In the genomic region with DNA sequence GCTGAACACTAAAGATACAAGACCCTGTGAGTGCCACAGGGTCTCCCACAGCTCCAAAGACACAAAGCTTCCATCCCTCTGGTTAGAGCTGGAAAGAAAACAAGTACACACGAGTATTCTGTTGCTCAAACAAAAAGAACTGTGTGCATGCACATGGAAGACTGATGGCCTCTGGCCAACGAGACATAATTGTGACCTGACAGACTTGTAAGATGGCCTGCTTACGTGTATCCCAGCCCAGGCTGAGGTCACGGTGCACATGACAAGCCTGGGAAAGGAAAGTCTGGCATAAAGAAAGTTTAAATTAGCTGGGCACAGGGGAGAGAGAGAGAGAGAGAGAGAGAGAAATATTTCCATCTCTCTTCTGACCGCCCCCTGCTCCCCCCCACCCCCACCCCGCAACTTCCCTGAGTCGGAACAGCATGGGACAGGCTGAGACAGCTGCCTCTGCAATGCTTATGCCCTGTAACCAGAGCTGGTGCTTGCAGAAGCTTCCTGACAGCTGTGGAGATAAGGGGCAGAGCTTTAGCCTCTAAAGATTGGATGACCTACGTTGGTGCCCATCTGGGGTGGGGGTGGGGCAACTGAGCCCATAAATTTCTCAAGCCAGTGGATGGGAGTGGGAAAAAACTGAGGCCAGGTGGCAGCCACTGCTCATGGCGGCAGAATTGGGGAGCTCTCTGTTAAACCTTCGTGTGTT, we compare ENCODE assay signal across 13 mouse cellular contexts. TPM values are rescaled to one million over a fixed set of nuclear protein-coding genes. Genes with fewer than 3 reads are reported as not detected.
DNase-seq lines count a peak whose midpoint lies in the region; ATAC-seq and TF ChIP-seq lines count a peak whose summit lies in the region.
"Had no signal": no experiment of that assay in that cellular context is flagged by ENCODE, and none has a peak within 500 bp of the region (broad histone marks: within the 10 kb centered on the region; RNA-seq: fewer than 3 reads in every experiment).

No protein-coding gene starts in this region.

- H3K27ac ChIP-seq in lung, embryonic 14.5 days (ENCODE audit: low read depth), result peak overlapping the region; percentile 65; the same call in 1 of the 2 replicates
- H3K27ac ChIP-seq in heart, embryonic 12.5 days (ENCODE audit: poor library complexity, severe bottlenecking), result peak overlapping the region; percentile 74
- no peak overlapping the region for H3K27ac ChIP-seq in neural tube, embryonic 12.5 days
- H3K27ac ChIP-seq: midbrain, embryonic 15.5 days had no signal

- peak; percentile 95 for ATAC-seq in lung, embryonic 14.5 days (ENCODE audit: insufficient read depth)
- peak; percentile 83 for ATAC-seq in heart, embryonic 12.5 days (ENCODE audit: insufficient number of reproducible peaks, low FRiP score)
- ATAC-seq in neural tube, embryonic 12.5 days (ENCODE audit: low FRiP score, low read depth), result peak; percentile 50; the same call in 1 of the 2 replicates
- ATAC-seq: midbrain, embryonic 15.5 days had no signal

- peak overlapping the region; percentile 36 for H3K4me2 ChIP-seq in lung, embryonic 14.5 days
- peak overlapping the region; percentile 47 for H3K4me2 ChIP-seq in heart, embryonic 12.5 days
- H3K4me2 ChIP-seq in neural tube, embryonic 12.5 days (replicated peaks), result no peak overlapping the region
- H3K4me2 ChIP-seq: midbrain, embryonic 15.5 days had no signal

- no peak for TF ChIP-seq CTCF in lung, embryonic 14.5 days (IDR thresholded peaks at IDR 0.05; ENCODE audit: low read depth)

- peaks cover 8% of the 10 kb centered on the region for H3K4me1 ChIP-seq in lung, embryonic 14.5 days (ENCODE audit: insufficient read depth)
- H3K4me1 ChIP-seq in heart, embryonic 12.5 days (replicated peaks), result peaks cover 26% of the 10 kb centered on the region
- H3K4me1 ChIP-seq in neural tube, embryonic 12.5 days, result peaks cover 10% of the 10 kb centered on the region
- H3K4me1 ChIP-seq: midbrain, embryonic 15.5 days had no signal

- no peaks in the 10 kb centered on the region for H3K9me3 ChIP-seq in lung, embryonic 14.5 days (ENCODE audit: low read depth, low read length)
- H3K9me3 ChIP-seq in heart, embryonic 12.5 days (replicated peaks), result no peaks in the 10 kb centered on the region
- H3K9me3 ChIP-seq in neural tube, embryonic 12.5 days, result no peaks in the 10 kb centered on the region
- H3K9me3 ChIP-seq: midbrain, embryonic 15.5 days had no signal

- 12% methylated on average over 9 of the region's 10 CpGs for WGBS in lung, embryonic 14.5 days
- WGBS in heart, embryonic 12.5 days, result 5% methylated on average over 10 of the region's 10 CpGs
- 33% methylated on average over 10 of the region's 10 CpGs for WGBS in neural tube, embryonic 12.5 days

- H3K9ac ChIP-seq in lung, embryonic 14.5 days, result no peak overlapping the region
- 0 out of 2 replicates have a peak overlapping the region, but pooled peaks have one; percentile 6 for H3K9ac ChIP-seq in heart, embryonic 12.5 days
- no peak overlapping the region for H3K9ac ChIP-seq in neural tube, embryonic 12.5 days
- H3K9ac ChIP-seq: midbrain, embryonic 15.5 days had no signal

- no peaks in the 10 kb centered on the region for H3K27me3 ChIP-seq in lung, embryonic 14.5 days (ENCODE audit: insufficient read depth, low read length)
- H3K27me3 ChIP-seq in heart, embryonic 12.5 days (replicated peaks), result no peaks in the 10 kb centered on the region
- no peaks in the 10 kb centered on the region for H3K27me3 ChIP-seq in neural tube, embryonic 12.5 days (replicated peaks)
- H3K27me3 ChIP-seq: midbrain, embryonic 15.5 days had no signal

- peak; percentile 24 to 26 for DNase-seq in cerebellum, postnatal 10 days
- DNase-seq in cerebellum, adult 8-10 months, result no peak
- peak; percentile 80 for DNase-seq in lung, embryonic 14.5 days
- DNase-seq in lung, postnatal 14 days, result no peak
- no peak for DNase-seq in frontal cortex, postnatal 10 days (ENCODE audit: low spot score in 2 of 2)
- DNase-seq in left cerebral cortex, adult 8-10 months (ENCODE audit: low spot score in 2 of 2), result no peak
- DNase-seq: cerebellum, adult 11 months had no signal

- no peaks in the 10 kb centered on the region for H3K36me3 ChIP-seq in lung, embryonic 14.5 days (ENCODE audit: insufficient read depth)
- H3K36me3 ChIP-seq in heart, embryonic 12.5 days, result no peaks in the 10 kb centered on the region
- no peaks in the 10 kb centered on the region for H3K36me3 ChIP-seq in neural tube, embryonic 12.5 days
- H3K36me3 ChIP-seq: midbrain, embryonic 15.5 days had no signal

- H3K4me3 ChIP-seq in lung, embryonic 14.5 days (ENCODE audit: low read depth, low read length), result no peak overlapping the region
- H3K4me3 ChIP-seq in heart, embryonic 12.5 days, result no peak overlapping the region
- no peak overlapping the region for H3K4me3 ChIP-seq in neural tube, embryonic 12.5 days
- H3K4me3 ChIP-seq: midbrain, embryonic 15.5 days had no signal

RNA-seq across cellular contexts. Expression of a gene that starts 46.4 kb away (rescaled TPM):
- not detected in 2 replicates for polyA plus RNA-seq in lung, embryonic 14.5 days (2014; fragmentation: Nextera tagmentation; extraction: Ambion mirVana)
- polyA plus RNA-seq in heart, embryonic 12.5 days (2016; fragmentation: Nextera tagmentation; extraction: Ambion mirVana), result not detected in 2 replicates
- not detected in 2 replicates for polyA plus RNA-seq in neural tube, embryonic 12.5 days (2016; fragmentation: Nextera tagmentation; extraction: Ambion mirVana)
- total RNA-seq in left cerebral cortex, adult 8-10 months (2022), result not detected
- total RNA-seq: gastrocnemius, postnatal 36 days; layer of hippocampus, postnatal 25 days had no signal
- polyA plus RNA-seq: midbrain, embryonic 15.5 days; spleen, adult 2 months had no signal

Comparison
In these comparisons a context has a peak if more than half of its experiments do, and no peak if none do; other contexts are left out.
1. DNase-seq: peak in cerebellum, postnatal 10 days (2 of 2) and lung, embryonic 14.5 days (single experiment); none in cerebellum, adult 8-10 months (single experiment), lung, postnatal 14 days (single experiment), frontal cortex, postnatal 10 days (0 of 2) and left cerebral cortex, adult 8-10 months (0 of 2).
2. Peak in every context shown above with its lines, with median percentiles within 50 percentile points of each other: ATAC-seq.